Mouse (Mus musculus) embryonic facial prominence, embryonic 13.5 days (tissue): Measurements from ENCODE around the gene Fbxl8. TPM values are rescaled to one million over a fixed set of nuclear protein-coding genes. Genes with fewer than 3 reads are reported as not detected.
"Not testable (repeated sequence)": the region's sequence is repeated elsewhere in the genome, so short reads cannot be mapped to it uniquely, and the experiment has no call there.

Source experiments
- ATAC-seq: fragments of 200-750 bp; cut with Nextera tagmentation; 2 replicates; pipeline ENCODE4 v1.8.0; 2017; ENCODE audit warnings: low read depth; ENCODE audit not compliant: insufficient number of reproducible peaks, insufficient read depth, low FRiP score, low TSS enrichment
- H3K27ac ChIP-seq: fragments of 300-500 bp; sonication (generic); 2 replicates; pipeline ENCODE4 v1.5.1; 2015; ENCODE audit warnings: moderate library complexity, mild to moderate bottlenecking, inconsistent platforms
- H3K27me3 ChIP-seq: fragments of 300-500 bp; sonication (generic); 2 replicates; pipeline ENCODE4 v1.6.1; 2015; ENCODE audit warnings: mild to moderate bottlenecking, inconsistent platforms
- H3K36me3 ChIP-seq: fragments of 300-500 bp; sonication (generic); 2 replicates; pipeline ENCODE4 v1.6.1; 2015; ENCODE audit warnings: mild to moderate bottlenecking, inconsistent platforms
- H3K4me1 ChIP-seq: fragments of 300-500 bp; sonication (generic); 2 replicates; pipeline ENCODE4 v1.6.1; 2015; ENCODE audit warnings: inconsistent platforms
- H3K4me2 ChIP-seq: fragments of 300-500 bp; sonication (generic); 2 replicates; pipeline ENCODE4 v1.6.1; 2015; ENCODE audit warnings: moderate library complexity, mild to moderate bottlenecking, inconsistent platforms
- H3K4me3 ChIP-seq: fragments of 300-500 bp; sonication (generic); 2 replicates; pipeline ENCODE4 v1.5.1; 2015; ENCODE audit warnings: mild to moderate bottlenecking, inconsistent platforms
- H3K9ac ChIP-seq: fragments of 300-500 bp; sonication (generic); 2 replicates; pipeline ENCODE4 v1.6.1; 2015; ENCODE audit warnings: mild to moderate bottlenecking, inconsistent platforms
- H3K9me3 ChIP-seq: fragments of 300-500 bp; sonication (generic); 2 replicates; pipeline ENCODE4 v1.6.1; 2016; ENCODE audit warnings: inconsistent platforms
- WGBS: fragments of 180-500 bp; shearing (Covaris S2); methylation state at CpG from one replicate; pipeline ENCODE4 v1.1.7; 2015; ENCODE audit warnings: mixed read lengths; 5-methylcytosine and 5-hydroxymethylcytosine counted together
- polyA plus RNA-seq: library from polyadenylated mRNA; unstranded; fragments of >200 nt; fragmentation: Nextera tagmentation; extraction: Ambion mirVana; gene quantifications from 2 replicates; pipeline ENCODE4 v1.2.1, GENCODE M21; 2015

Fbxl8 gene
- polyA plus RNA-seq: 2.1 TPM in 2 replicates

- Histone ChIP-seq H3K4me2 (peak within 1 kb of the TSS; percentile 86), H3K9ac (peak within 1 kb of the TSS; percentile 72), H3K4me3 (peak within 1 kb of the TSS; percentile 69), H3K9me3 (no peaks in the 10 kb centered on the region), H3K36me3 (no peaks in the 10 kb centered on the region), H3K27me3 (peaks cover 89% of the 10 kb centered on the region), H3K27ac (no peak within 1 kb of the TSS), H3K4me1 (peaks cover 32% of the 10 kb centered on the region)
- under 1% methylated on average over 54 of the region's 54 CpGs for WGBS
- peak; percentile 37; the same call in 1 of the 2 replicates for ATAC-seq
Observed at GRCm38 (mm10) chr8:105264024-105264982, at the start of gene Fbxl8, which contains the start of gene Tradd. TSS of gene Fbxl8 (plus strand) at chr8:105264648. TSS of gene Tradd (minus strand) at chr8:105264609.

GRCm38 (mm10) chr8:105217926-105218522 is 46.4 kb upstream of the Fbxl8 start:
- no peaks in the 10 kb centered on the region for H3K27me3 ChIP-seq
- H3K9me3 ChIP-seq: no peaks in the 10 kb centered on the region
- peaks cover 30% of the 10 kb centered on the region for H3K36me3 ChIP-seq
- ATAC-seq: no peak
- H3K4me1 ChIP-seq: no peaks in the 10 kb centered on the region
- no peak overlapping the region for H3K27ac ChIP-seq
- 80% methylated on average over 5 of the region's 5 CpGs for WGBS
- H3K4me2 ChIP-seq: no peak overlapping the region
- H3K9ac ChIP-seq: no peak overlapping the region
- H3K4me3 ChIP-seq: no peak overlapping the region

GRCm38 (mm10) chr8:105223850-105224249 is 40.6 kb upstream of the Fbxl8 start:
- no peak overlapping the region for H3K4me3 ChIP-seq

GRCm38 (mm10) chr8:105224413-105225271 is 39.8 kb upstream of the Fbxl8 start, which contains the start of gene D230025D16Rik:
TSS of gene D230025D16Rik (plus strand) at chr8:105225145.
- ATAC-seq: peak; percentile 94
- H3K27ac ChIP-seq: peak within 1 kb of the TSS; percentile 82
- peak within 1 kb of the TSS; percentile 88 for H3K9ac ChIP-seq
- WGBS: 2% methylated on average over 34 of the region's 34 CpGs
- peaks cover 17% of the 10 kb centered on the region for H3K4me1 ChIP-seq
- H3K4me3 ChIP-seq: peak within 1 kb of the TSS; percentile 73
- no peaks in the 10 kb centered on the region for H3K27me3 ChIP-seq
- H3K4me2 ChIP-seq: peak within 1 kb of the TSS; percentile 79
- H3K9me3 ChIP-seq: no peaks in the 10 kb centered on the region
- no peaks in the 10 kb centered on the region for H3K36me3 ChIP-seq

More at GRCm38 (mm10) chr8:105223850-105224249, 40.6 kb upstream of the Fbxl8 start:
- Histone ChIP-seq H3K9ac (0 out of 2 replicates have a peak overlapping the region, but pooled peaks have one; percentile 88), H3K4me2 (no peak overlapping the region), H3K36me3 (no peaks in the 10 kb centered on the region), H3K27ac (peak overlapping the region; percentile 82; the same call in 1 of the 2 replicates), H3K4me1 (peaks cover 17% of the 10 kb centered on the region), H3K9me3 (no peaks in the 10 kb centered on the region), H3K27me3 (no peaks in the 10 kb centered on the region)
- WGBS: 81% methylated on average over 7 of the region's 7 CpGs
- no peak for ATAC-seq

- no peak; the same call in 1 of the 2 replicates for ATAC-seq
- Histone ChIP-seq H3K27me3 (no peaks in the 10 kb centered on the region), H3K4me2 (peak overlapping the region; percentile 79), H3K9ac (peak overlapping the region; percentile 88), H3K4me3 (peak overlapping the region; percentile 73), H3K36me3 (no peaks in the 10 kb centered on the region), H3K4me1 (peaks cover 17% of the 10 kb centered on the region), H3K27ac (peak overlapping the region; percentile 82), H3K9me3 (no peaks in the 10 kb centered on the region)
- under 1% methylated on average over 27 of the region's 27 CpGs for WGBS
Observed at GRCm38 (mm10) chr8:105225272-105225593, 39.2 kb upstream of the Fbxl8 start.

GRCm38 (mm10) chr8:105225917-105226316 is 38.5 kb upstream of the Fbxl8 start:
- 31% methylated on average over 6 of the region's 6 CpGs for WGBS
- H3K4me1 ChIP-seq: peaks cover 17% of the 10 kb centered on the region
- H3K36me3 ChIP-seq: no peaks in the 10 kb centered on the region
- H3K4me3 ChIP-seq: peak overlapping the region; percentile 73
- peak overlapping the region; percentile 88 for H3K9ac ChIP-seq
- H3K27me3 ChIP-seq: no peaks in the 10 kb centered on the region
- no peak overlapping the region for H3K27ac ChIP-seq
- no peak for ATAC-seq
- no peaks in the 10 kb centered on the region for H3K9me3 ChIP-seq
- H3K4me2 ChIP-seq: peak overlapping the region; percentile 79

GRCm38 (mm10) chr8:105231503-105232320 is 32.7 kb upstream of the Fbxl8 start:
- 84% methylated on average over 12 of the region's 12 CpGs for WGBS

GRCm38 (mm10) chr8:105232321-105232693 is 32.1 kb upstream of the Fbxl8 start:
- H3K36me3 ChIP-seq: peaks cover 31% of the 10 kb centered on the region
- not testable (repeated sequence) for H3K4me1 ChIP-seq, ATAC-seq, H3K27me3 ChIP-seq, H3K4me3 ChIP-seq, H3K4me2 ChIP-seq, H3K9ac ChIP-seq, H3K27ac ChIP-seq, H3K9me3 ChIP-seq
- 91% methylated on average over 4 of the region's 4 CpGs for WGBS

More at GRCm38 (mm10) chr8:105231503-105232320, 32.7 kb upstream of the Fbxl8 start:
- H3K36me3 ChIP-seq: peaks cover 28% of the 10 kb centered on the region
- peaks cover 2% of the 10 kb centered on the region; the same call in 1 of the 2 replicates for H3K4me1 ChIP-seq
- H3K27me3 ChIP-seq: no peaks in the 10 kb centered on the region
- no peak overlapping the region for H3K4me2 ChIP-seq
- no peak overlapping the region for H3K27ac ChIP-seq
- no peak for ATAC-seq
- no peak overlapping the region for H3K4me3 ChIP-seq
- no peaks in the 10 kb centered on the region for H3K9me3 ChIP-seq
- H3K9ac ChIP-seq: no peak overlapping the region

- Histone ChIP-seq H3K4me3 (no peak overlapping the region), H3K9me3 (no peaks in the 10 kb centered on the region), H3K27me3 (no peaks in the 10 kb centered on the region), H3K27ac (no peak overlapping the region), H3K9ac (no peak overlapping the region), H3K4me2 (no peak overlapping the region), H3K4me1 (no peaks in the 10 kb centered on the region), H3K36me3 (peaks cover 31% of the 10 kb centered on the region)
- WGBS: 77% methylated on average over 1 of the region's 1 CpGs
- no peak for ATAC-seq
Observed at GRCm38 (mm10) chr8:105233126-105233935, 31.1 kb upstream of the Fbxl8 start.

- Histone ChIP-seq H3K4me3 (no peak overlapping the region), H3K9me3 (no peaks in the 10 kb centered on the region), H3K4me2 (no peak overlapping the region), H3K27me3 (no peaks in the 10 kb centered on the region), H3K36me3 (peaks cover 49% of the 10 kb centered on the region), H3K4me1 (no peaks in the 10 kb centered on the region), H3K9ac (no peak overlapping the region), H3K27ac (no peak overlapping the region)
- ATAC-seq: no peak
- 56% methylated on average over 1 of the region's 1 CpGs for WGBS
Observed at GRCm38 (mm10) chr8:105235206-105235605, 29.2 kb upstream of the Fbxl8 start.
